Mouse (Mus musculus) bone marrow macrophage, adult 2 months (primary cell): ENCODE results near the gene Plpp1.

Source experiments
- CTCF ChIP-seq: IDR thresholded peaks from 2 replicates; pipeline ENCODE4 v1.5.1; 2012; ENCODE audit warnings: low read depth, mild to moderate bottlenecking, low read length, moderate library complexity
- POLR2A ChIP-seq: IDR thresholded peaks from 2 replicates; pipeline ENCODE4 v1.6.1; 2012; ENCODE audit warnings: mild to moderate bottlenecking, low read depth, low read length, borderline replicate concordance

- no peak for TF ChIP-seq CTCF
- TF ChIP-seq POLR2A: no peak
These were observed 45.3 kb downstream of the Plpp1 start for GRCm38 (mm10) chr13:112845931-112846330.
